Mouse (Mus musculus) hindbrain, postnatal 0 days (tissue): ENCODE data around the gene Adad2. TPM values are rescaled to one million over a fixed set of nuclear protein-coding genes. Genes with fewer than 3 reads are reported as not detected.
A peak's percentile ranks its signal among the peaks of the same experiment; 100 is the strongest.

Source experiments
- ATAC-seq: fragments of 200-750 bp; cut with Nextera tagmentation; 2 replicates; pipeline ENCODE4 v1.8.0; 2017; ENCODE audit warnings: mild to moderate bottlenecking, moderate TSS enrichment, moderate library complexity
- DNase-seq: peaks from one replicate; pipeline ENCODE4 v3.0.0-alpha.2; 2015; ENCODE audit warnings: low spot score
- H3K27ac ChIP-seq: fragments of 300-500 bp; sonication (generic); 2 replicates; pipeline ENCODE4 v1.5.1; 2014; ENCODE audit warnings: mild to moderate bottlenecking
- H3K27me3 ChIP-seq: fragments of 300-500 bp; sonication (generic); 2 replicates; pipeline ENCODE4 v1.6.1; 2014; ENCODE audit warnings: low read length, mixed read lengths; ENCODE audit not compliant: insufficient read depth
- H3K36me3 ChIP-seq: fragments of 300-500 bp; sonication (generic); 2 replicates; pipeline ENCODE4 v1.6.1; 2014; ENCODE audit warnings: low read length, mixed read lengths; ENCODE audit not compliant: insufficient read depth
- H3K4me1 ChIP-seq: fragments of 300-500 bp; sonication (generic); 2 replicates; pipeline ENCODE4 v1.6.1; 2014; ENCODE audit warnings: antibody characterized with exemption, low read length, mixed read lengths; ENCODE audit not compliant: insufficient read depth
- H3K4me2 ChIP-seq: fragments of 300-500 bp; sonication (generic); 2 replicates; pipeline ENCODE4 v1.6.1; 2014; ENCODE audit warnings: low read depth, mild to moderate bottlenecking, low read length, moderate library complexity, mixed read lengths
- H3K4me3 ChIP-seq: fragments of 300-500 bp; sonication (generic); 2 replicates; pipeline ENCODE4 v1.5.1; 2014; ENCODE audit warnings: low read length
- H3K9ac ChIP-seq: fragments of 300-500 bp; sonication (generic); replicated peaks from 2 replicates; pipeline ENCODE4 v1.6.1; 2014; ENCODE audit warnings: mild to moderate bottlenecking, low read length, moderate library complexity, mixed read lengths
- H3K9me3 ChIP-seq: fragments of 300-500 bp; sonication (generic); 2 replicates; pipeline ENCODE4 v1.6.1; 2016; ENCODE audit warnings: low read length, mixed read lengths
- CTCF ChIP-seq: IDR thresholded peaks from 2 replicates; pipeline ENCODE4 v1.5.1; 2016; ENCODE audit warnings: antibody characterized with exemption, control low read depth, low read depth
- WGBS: fragments of 180-500 bp; shearing (Covaris S2); extraction: QIAGEN DNeasy Blood & Tissue Kit; methylation state at CpG from one replicate; pipeline ENCODE4 v1.1.7; 2014; 5-methylcytosine and 5-hydroxymethylcytosine counted together
- polyA plus RNA-seq: library from polyadenylated mRNA; unstranded; fragments of >200 nt; fragmentation: Nextera tagmentation; extraction: Ambion mirVana; gene quantifications from 2 replicates; pipeline ENCODE4 v1.2.1, GENCODE M21; 2015
- total RNA-seq: library from RNA; depleted of rRNA; stranded (reverse); fragments of >200 nt; gene quantifications from 2 replicates; pipeline ENCODE4 v1.2.3, GENCODE M21; 2014; rRNA removed

Gene Adad2
- total and polyA plus RNA-seq, 2 experiments from 2014 or later = 0.11 to 0.63 TPM

DNA sequence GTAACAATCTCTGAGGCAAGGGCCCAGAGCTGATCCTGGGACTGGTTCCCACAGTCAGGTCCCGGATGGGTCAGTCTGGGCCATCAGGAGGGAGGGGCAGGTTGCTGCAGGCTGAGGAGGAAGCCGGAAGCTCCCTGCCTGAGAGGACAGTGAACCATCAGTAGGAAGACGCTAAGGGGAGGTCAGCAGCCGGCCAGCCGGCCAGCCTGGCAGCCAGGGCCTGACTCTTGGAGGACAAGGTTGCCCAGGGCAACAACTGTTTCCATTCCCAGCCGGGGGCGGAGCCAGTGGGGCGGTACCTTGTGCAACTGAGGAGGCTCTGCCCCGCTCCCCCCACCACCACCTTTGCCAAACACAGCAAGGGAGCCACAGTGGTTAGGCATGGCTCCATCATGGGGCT lies 48.5 kb downstream of the Adad2 start:
- H3K27me3 ChIP-seq = no peaks in the 10 kb centered on the region
- ATAC-seq (peak; percentile 85), DNase-seq (peak; percentile 77)
- H3K36me3 ChIP-seq = no peaks in the 10 kb centered on the region
- H3K9ac ChIP-seq = no peak overlapping the region
- no peak overlapping the region for H3K4me2 ChIP-seq
- H3K27ac ChIP-seq = peak overlapping the region; percentile 41; the same call in 1 of the 2 replicates
- TF ChIP-seq CTCF = no peak
- no peak overlapping the region for H3K4me3 ChIP-seq
- no peaks in the 10 kb centered on the region for H3K9me3 ChIP-seq
- 8% methylated on average over 9 of the region's 9 CpGs for WGBS
- peaks cover 5% of the 10 kb centered on the region; the same call in 1 of the 2 replicates for H3K4me1 ChIP-seq

DNA sequence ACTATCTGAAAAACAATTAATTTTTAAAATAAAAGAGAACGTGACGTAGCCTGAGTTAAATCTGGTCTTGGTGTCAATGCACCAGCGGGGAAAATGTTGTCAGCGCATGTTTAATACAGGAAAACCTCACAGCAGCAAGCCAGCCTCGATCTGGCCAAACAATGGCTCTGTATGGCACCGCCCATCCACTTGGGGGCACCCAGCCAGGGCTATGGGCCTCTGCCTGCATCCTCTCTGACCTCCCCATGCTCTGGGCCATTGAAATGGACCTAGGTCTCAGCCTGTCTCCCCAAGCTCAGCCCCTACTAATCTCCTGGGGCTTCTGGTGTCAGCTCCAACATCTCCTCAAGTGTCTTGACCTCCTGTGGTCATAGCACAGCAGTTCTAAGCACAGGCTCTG lies 49.3 kb downstream of the Adad2 start:
- Histone ChIP-seq H3K4me2 (no peak overlapping the region), H3K27me3 (no peaks in the 10 kb centered on the region), H3K4me1 (peaks cover 5% of the 10 kb centered on the region; the same call in 1 of the 2 replicates), H3K36me3 (no peaks in the 10 kb centered on the region), H3K9ac (no peak overlapping the region), H3K27ac (no peak overlapping the region), H3K9me3 (no peaks in the 10 kb centered on the region), H3K4me3 (no peak overlapping the region)
- ATAC-seq (no peak), DNase-seq (no peak)
- TF ChIP-seq CTCF = no peak
- WGBS = 59% methylated on average over 6 of the region's 6 CpGs

DNA sequence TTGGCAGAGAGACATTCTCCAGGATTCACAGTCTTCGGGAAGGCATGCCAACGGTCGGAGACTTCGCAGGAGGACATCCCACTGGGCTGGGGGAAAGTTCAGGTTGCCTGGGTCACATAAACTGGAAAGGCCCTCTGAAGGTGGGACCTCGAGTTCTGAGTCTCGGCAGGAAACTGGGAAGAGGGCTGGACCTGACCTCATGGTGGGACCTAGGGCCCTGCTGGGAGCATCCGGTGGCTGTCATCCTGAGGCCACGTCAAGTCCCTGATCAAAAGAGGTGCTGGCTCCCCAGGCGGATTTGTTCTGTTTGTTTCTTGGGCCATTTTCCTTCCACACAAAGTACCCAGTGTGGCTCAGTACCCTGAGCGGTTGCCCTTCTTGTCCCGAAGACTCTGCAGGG lies 50.9 kb downstream of the Adad2 start:
- no peaks in the 10 kb centered on the region for H3K36me3 ChIP-seq
- no peak overlapping the region for H3K4me2 ChIP-seq
- no peak for ATAC-seq
- no peaks in the 10 kb centered on the region for H3K9me3 ChIP-seq
- H3K4me3 ChIP-seq = no peak overlapping the region
- no peaks in the 10 kb centered on the region for H3K27me3 ChIP-seq
- no peak for TF ChIP-seq CTCF
- no peak overlapping the region for H3K27ac ChIP-seq
- no peak overlapping the region for H3K9ac ChIP-seq
- no peak for DNase-seq
- WGBS = 45% methylated on average over 11 of the region's 11 CpGs
- H3K4me1 ChIP-seq = peaks cover 5% of the 10 kb centered on the region; the same call in 1 of the 2 replicates

DNA sequence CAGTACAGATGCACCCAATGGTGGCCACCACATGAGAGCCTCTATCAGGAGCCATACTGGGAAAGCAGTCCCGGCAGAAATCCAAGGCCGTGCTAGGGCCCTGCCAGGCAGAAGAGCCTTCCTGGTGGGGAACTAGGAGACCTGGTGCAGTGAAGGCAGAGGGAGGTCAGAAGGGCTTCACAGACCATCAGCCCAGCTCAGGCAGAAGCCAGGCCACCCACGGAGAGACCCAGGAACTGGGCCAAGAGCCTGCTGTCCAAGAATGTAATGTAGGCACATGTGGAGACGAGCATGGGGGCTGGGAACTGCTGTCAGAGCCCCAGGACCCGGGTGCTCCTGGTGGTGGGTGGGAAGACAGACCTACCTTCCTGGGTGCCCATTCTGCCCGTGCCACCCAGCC lies 52.7 kb downstream of the Adad2 start:
- no peak for TF ChIP-seq CTCF
- Histone ChIP-seq H3K4me1 (peaks cover 5% of the 10 kb centered on the region; the same call in 1 of the 2 replicates), H3K9ac (no peak overlapping the region), H3K4me2 (no peak overlapping the region), H3K4me3 (no peak overlapping the region), H3K36me3 (no peaks in the 10 kb centered on the region), H3K27me3 (no peaks in the 10 kb centered on the region), H3K27ac (no peak overlapping the region), H3K9me3 (no peaks in the 10 kb centered on the region)
- ATAC-seq (no peak), DNase-seq (no peak)
- 51% methylated on average over 6 of the region's 6 CpGs for WGBS

Other genes starting within 250 kb of the Adad2 start
- 36.6 and 37.2 TPM in 2 replicates for gene Mlycd, start 217.9 kb upstream of the Adad2 start, total RNA-seq
- gene Mlycd, start 217.9 kb upstream of the Adad2 start, polyA plus RNA-seq = 20.0 TPM in 2 replicates
- gene Osgin1, start 178.6 kb upstream of the Adad2 start, total RNA-seq = not detected in 2 replicates
- gene Osgin1, start 178.6 kb upstream of the Adad2 start, polyA plus RNA-seq = 0.29 and 0.45 TPM in 2 replicates
- 70.9 and 73.3 TPM in 2 replicates for gene Necab2, start 166.0 kb upstream of the Adad2 start, total RNA-seq
- gene Necab2, start 166.0 kb upstream of the Adad2 start, polyA plus RNA-seq = 53.9 and 61.5 TPM in 2 replicates
- not detected in 2 replicates for gene Slc38a8, start 111.0 kb upstream of the Adad2 start, total RNA-seq
- 0.10 TPM in 1 of 2 replicates, not detected in the other for gene Slc38a8, start 111.0 kb upstream of the Adad2 start, polyA plus RNA-seq
- 52.9 and 90.6 TPM in 2 replicates for gene Mbtps1, start 54.0 kb upstream of the Adad2 start, total RNA-seq
- gene Mbtps1, start 54.0 kb upstream of the Adad2 start, polyA plus RNA-seq = 42.6 and 44.9 TPM in 2 replicates
- gene Hsdl1, start 37.6 kb upstream of the Adad2 start, total RNA-seq = 127 and 144 TPM in 2 replicates
- 114 and 126 TPM in 2 replicates for gene Hsdl1, start 37.6 kb upstream of the Adad2 start, polyA plus RNA-seq
- gene Dnaaf1, start 37.5 kb upstream of the Adad2 start, total RNA-seq = 0.04 TPM in 1 of 2 replicates, not detected in the other
- 0.42 and 0.48 TPM in 2 replicates for gene Dnaaf1, start 37.5 kb upstream of the Adad2 start, polyA plus RNA-seq
- gene Taf1c, start 7.5 kb upstream of the Adad2 start, total RNA-seq = 19.8 and 29.7 TPM in 2 replicates
- gene Taf1c, start 7.5 kb upstream of the Adad2 start, polyA plus RNA-seq = 7.9 and 9.4 TPM in 2 replicates
- gene Kcng4, start 22.9 kb downstream of the Adad2 start, total RNA-seq = 0.11 and 0.73 TPM in 2 replicates
- gene Kcng4, start 22.9 kb downstream of the Adad2 start, polyA plus RNA-seq = 0.19 and 0.21 TPM in 2 replicates
- 20.6 and 24.1 TPM in 2 replicates for gene Wfdc1, start 53.6 kb downstream of the Adad2 start, total RNA-seq
- gene Wfdc1, start 53.6 kb downstream of the Adad2 start, polyA plus RNA-seq = 10.6 and 12.0 TPM in 2 replicates
- gene Atp2c2, start 87.3 kb downstream of the Adad2 start, total RNA-seq = 0.26 and 0.29 TPM in 2 replicates
- 0.66 and 0.98 TPM in 2 replicates for gene Atp2c2, start 87.3 kb downstream of the Adad2 start, polyA plus RNA-seq
- gene Tldc1, start 165.7 kb downstream of the Adad2 start, total RNA-seq = 20.2 and 21.2 TPM in 2 replicates
- 7.4 and 8.4 TPM in 2 replicates for gene Tldc1, start 165.7 kb downstream of the Adad2 start, polyA plus RNA-seq
- gene Cotl1, start 227.8 kb downstream of the Adad2 start, total RNA-seq = 263 and 269 TPM in 2 replicates
- 85.4 and 87.8 TPM in 2 replicates for gene Cotl1, start 227.8 kb downstream of the Adad2 start, polyA plus RNA-seq
- 36.6 and 37.3 TPM in 2 replicates for gene Klhl36, start 249.5 kb downstream of the Adad2 start, total RNA-seq
- 20.6 and 22.0 TPM in 2 replicates for gene Klhl36, start 249.5 kb downstream of the Adad2 start, polyA plus RNA-seq